Mouse (Mus musculus): ENCODE measurements at regions not wholly inside any gene's neighbourhood (a gene's known extent, or its start where the extent isn't known, plus 50 kb on each side); places are given as distances from the start of the nearest gene placed in this dataset.

DNA sequence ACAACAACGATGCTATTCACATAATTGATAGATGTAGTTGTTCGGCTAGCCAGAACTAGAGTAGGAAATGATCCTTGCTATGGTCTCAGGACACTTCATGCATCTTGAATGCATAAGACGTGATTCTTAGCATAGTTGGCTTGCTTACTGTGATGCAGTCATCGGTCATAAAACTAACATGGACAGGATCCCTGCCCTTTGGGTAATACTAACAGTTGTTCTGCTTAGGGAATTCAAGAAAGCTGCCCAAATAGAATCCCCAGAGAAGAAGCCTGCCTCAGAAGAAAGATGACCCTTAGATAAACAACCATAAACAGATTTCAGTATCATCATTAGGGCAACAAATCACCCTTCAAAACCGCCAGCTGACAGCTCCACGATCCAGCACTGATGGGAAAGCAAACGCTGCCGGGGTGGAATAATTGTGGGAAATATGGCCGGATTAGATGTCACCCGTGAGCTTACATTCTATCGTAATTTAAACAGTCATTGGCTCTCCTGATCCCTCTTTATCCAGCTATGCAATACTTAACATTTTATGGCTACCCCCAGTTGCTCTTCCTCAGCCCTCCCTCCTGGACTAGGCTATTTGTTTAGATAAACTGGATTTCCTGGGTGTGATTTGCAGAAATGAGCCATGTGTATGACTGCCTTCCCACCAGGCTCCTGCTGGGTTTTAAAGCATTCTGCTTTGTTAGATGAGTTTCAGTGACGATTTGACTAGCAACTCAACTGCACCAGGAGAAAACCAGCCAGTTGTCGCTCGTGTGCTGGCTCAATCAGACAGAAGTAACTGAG lies 68.9 kb downstream of the Hlx start:
- TF ChIP-seq CTCF (IDR thresholded peaks at IDR 0.05; ENCODE audit: borderline replicate concordance, extremely low read depth, insufficient read depth, insufficient read length) (no peak), POLR2A (IDR thresholded peaks at IDR 0.05; ENCODE audit: borderline replicate concordance, extremely low read depth, insufficient read depth, insufficient read length, poor library complexity, severe bottlenecking) (no peak)

All from brain, embryonic 14.5 days (tissue).